Mouse (Mus musculus): ENCODE results near the gene Nkx2-1. TPM values are rescaled to one million over a fixed set of nuclear protein-coding genes. Genes with fewer than 3 reads are reported as not detected.
"Not testable (repeated sequence)": the region's sequence is repeated elsewhere in the genome, so short reads cannot be mapped to it uniquely, and the experiment has no call there.

Gene Nkx2-1
- 1 to 10 TPM; 1.7 to 2.7 TPM for total RNA-seq (2021)

DNA sequence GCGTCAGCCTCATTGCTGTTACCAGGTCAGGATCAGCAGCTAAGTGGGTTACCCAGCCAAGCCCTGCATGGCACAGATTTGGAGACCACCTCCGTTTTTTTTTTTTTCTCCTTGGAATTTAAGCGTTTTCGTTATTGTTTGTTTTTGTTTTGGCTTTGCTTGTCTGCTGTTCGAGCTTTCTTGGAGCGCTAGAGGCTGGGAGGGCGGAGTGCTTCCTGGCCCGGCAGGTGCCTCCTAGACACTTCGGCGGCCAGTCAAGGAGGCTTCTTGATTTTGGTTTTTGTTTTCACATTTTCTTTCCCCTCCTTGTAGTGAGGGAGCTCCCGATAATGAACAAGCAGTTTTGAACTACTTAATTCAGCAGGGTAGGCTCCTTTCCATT is at the start of gene Nkx2-1:
TSS of gene Nkx2-1 (minus strand) at position 25 of the 382 bp plus-strand sequence.
- no peak for DNase-seq
- intact Hi-C loops (cut with DNase I): no loop called here

- DNase-seq: peak; percentile 75
- intact Hi-C loops (cut with DNase I): loop anchor here (5.0 kb wide), 1 partner anchor 484 kb away; no protein-coding TSS in a partner anchor
These were observed 4.4 kb upstream of the Nkx2-1 start for GRCm38 (mm10) chr12:56541068-56541467.

DNA sequence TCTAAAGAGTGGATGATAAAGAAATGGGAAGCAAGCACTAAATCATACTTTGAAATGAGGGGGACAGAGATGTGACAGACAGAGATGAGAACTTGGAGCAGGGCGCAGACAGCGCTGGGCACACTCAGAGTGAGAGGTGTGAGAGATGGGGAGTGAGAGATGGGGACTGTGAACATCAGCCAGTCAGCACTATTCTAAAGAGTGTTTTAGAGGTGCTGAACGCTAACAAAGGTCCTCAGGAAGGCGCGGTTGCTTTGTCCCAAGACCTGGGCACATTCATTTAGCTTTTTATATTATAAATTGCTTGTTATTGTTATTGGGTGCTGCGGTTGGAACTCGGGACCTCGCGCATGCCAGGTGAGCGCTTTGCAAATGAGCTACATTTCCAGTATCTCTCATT is 3.9 kb upstream of the Nkx2-1 start:
- DNase-seq: no peak
- intact Hi-C loops (cut with DNase I): loop anchor here (5.0 kb wide), 1 partner anchor 483 kb away; no protein-coding TSS in a partner anchor

DNA sequence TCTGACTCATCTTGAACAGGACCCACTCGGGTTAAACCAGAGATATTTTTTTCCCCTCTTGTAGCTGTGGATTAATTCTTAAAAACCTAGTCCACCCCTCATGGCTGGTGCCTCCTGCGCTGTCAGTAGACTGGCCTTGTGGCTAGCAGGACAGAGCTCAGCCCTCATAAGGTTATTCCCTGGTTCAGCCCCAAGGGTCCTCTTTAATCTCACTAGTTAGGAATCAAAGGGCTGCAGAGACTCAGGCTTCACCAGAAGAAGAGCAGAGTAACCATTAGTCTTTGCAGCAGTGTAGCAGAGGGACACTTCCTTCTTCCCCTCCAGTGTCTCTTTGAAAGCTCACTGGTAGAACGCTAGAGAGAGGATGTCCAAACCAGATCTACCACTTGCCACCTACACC is 1.9 kb upstream of the Nkx2-1 start:
- DNase-seq: no peak
- intact Hi-C loops (cut with DNase I): no loop called here

DNA sequence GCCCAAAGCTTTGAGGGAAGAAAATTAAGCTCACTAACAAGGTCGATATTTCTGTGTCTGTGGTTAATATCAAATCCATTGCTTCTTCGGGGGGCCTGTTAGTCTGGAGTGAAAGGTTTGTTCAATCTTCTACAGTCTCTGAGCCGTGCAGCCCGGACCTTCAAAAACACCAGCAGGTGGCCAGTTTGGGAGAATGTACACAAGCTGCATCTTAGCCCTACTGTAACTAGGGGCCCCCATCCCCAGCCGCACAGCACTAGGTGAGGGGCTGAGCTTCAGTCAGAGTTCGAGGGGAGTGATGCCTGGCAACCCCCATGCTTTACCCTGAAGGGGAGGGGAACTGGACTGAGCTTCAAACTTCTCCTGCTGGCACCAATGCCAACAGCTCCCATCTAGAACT is 1.2 kb upstream of the Nkx2-1 start:
- DNase-seq: no peak
- intact Hi-C loops (cut with DNase I): no loop called here

DNA sequence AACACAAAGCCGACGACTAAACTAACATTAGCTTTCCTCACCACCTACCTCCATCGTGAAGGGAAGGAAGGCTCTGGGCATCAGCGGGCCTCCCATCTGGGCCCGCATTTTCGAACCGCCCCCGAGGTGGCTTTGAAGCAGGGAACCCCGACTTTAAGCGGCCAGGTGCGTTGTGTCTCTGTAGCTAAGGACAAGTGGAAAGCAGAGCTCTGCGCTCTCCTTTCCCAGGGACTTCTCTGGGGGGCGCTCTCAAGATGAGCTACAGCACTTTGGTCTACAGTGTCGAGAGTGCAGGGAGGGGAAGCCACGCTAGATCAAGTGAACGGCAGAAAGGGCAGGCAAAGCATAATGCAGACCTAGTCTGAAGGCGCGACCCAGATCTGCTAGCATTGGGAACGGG is 634 bp upstream of the Nkx2-1 start:
- intact Hi-C loops (cut with DNase I): no loop called here
- no peak for DNase-seq

DNA sequence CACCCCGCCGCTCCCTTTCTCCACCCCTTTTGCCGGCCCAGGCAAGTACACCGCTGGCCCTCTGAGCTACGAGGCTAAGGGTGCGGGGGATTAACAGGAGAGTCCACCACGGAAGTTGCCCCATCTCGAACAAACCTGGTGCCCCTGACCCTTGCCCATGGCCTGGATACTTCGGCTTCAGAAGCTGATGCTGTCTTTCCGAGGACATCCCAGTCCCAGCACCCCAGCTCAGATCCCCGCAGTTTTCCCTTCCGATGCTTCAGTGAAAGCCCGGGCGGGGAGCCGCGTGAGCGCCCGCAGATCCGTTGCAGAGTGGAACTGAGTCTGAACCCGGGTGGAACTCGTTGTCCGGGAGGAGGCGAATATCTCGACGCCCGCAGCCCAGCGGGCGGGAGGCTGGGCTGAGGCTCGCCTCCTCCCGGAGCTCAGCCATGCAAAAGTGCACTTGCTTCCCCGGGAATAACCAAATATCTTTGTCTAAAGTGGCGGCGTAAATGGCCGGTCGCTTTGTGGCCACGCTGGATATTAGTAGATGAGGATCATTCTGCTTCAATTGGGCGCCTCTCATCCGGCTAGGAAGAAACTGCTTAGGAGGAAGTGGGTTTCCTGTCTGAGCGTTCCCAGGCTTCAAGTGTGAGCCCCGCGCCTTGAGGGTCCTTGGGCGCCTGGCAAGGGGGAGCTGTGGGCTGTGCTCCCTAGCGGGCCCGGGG is 379 bp downstream of the Nkx2-1 start:
- intact Hi-C loops (cut with DNase I): no loop called here
- no peak for DNase-seq

DNA sequence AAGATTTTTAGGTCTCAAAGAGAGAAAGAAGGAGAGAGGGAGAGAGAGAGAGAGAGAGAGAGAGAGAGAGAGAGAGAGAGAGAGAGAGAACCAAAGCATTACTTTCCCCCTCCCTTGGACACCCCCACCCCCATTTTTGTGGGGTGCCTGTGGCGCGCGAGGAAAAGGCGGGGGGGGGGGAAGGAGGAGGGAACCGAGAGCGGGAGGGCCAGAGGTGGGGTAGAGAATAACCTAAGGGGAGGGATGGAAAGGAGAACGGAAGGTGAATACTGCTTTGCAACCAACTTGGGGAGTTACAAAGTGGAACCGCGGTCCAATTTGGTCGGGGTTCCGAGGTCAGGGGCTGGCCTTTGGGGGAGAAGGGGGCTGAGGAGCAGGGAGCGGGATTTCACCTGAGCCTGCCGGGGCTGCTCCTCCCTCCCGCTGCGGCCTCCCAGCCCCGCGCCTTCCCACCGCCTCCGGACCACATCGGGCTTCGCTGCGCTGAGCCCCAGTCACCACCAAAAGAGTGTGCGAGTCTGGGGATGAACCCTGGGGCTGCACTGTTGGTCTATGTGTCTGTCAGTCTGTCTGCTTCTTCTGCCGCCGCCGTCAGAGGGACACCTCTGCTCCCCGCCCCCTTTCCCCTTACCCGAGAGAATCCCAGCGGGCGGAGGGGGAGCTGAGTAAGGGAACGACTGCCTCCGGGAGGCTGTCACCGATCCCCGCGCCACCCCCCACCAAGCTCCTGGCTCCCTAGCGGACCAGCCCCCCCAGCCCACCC is 1.1 kb downstream of the Nkx2-1 start:
- no peak for DNase-seq
- intact Hi-C loops (cut with DNase I): no loop called here

DNA sequence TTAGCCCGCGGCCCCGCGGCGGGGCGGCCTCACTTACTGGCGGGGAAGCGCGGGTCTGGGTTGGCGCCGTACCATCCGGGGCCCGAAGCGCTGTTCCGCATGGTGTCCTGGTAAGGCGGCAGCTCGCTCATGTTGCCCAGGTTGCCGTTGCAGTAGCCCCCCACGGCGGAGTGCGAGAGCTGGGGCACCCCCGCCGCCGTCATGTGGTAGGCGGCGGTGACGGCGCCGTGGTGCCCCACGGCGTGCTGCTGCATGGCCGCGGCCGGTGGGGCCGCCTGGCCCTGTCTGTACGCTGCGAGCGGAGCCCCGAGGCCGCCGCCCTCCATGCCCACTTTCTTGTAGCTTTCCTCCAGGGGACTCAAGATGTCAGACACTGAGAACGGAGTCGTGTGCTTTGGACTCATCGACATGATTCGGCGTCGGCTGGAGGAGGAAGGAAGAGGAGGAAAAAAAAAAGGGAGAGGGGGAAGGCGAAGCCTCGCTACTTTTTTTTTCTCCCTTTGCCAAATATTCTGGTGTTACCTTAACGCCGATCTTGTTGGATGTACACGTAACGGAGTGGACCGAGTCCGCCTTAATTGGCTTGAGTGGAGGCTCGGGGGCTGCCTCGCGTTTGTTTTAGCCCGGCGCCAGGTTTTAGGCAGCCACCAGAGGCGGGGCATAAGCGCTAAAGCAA is 1.9 kb downstream of the Nkx2-1 start:
- intact Hi-C loops (cut with DNase I): no loop called here
- no peak for DNase-seq

DNA sequence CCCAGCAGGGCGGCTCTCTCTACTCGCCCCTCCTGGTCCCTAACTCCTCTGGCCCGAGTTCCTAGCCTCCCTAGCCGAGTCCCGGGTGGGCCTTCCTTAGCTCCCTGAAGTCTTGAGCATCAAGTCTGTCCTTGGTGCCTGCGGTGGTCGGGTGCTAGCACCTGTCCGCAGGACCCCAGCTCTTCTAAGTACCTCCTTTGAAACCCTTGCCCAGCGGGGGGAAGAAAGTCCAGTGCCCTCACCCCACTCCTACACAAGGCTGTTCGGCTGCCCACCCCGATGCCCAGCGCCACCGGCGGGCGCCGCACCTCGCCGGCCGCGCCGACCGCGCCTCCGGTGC is 2.4 kb downstream of the Nkx2-1 start:
- intact Hi-C loops (cut with DNase I): no loop called here
- no peak for DNase-seq

DNA sequence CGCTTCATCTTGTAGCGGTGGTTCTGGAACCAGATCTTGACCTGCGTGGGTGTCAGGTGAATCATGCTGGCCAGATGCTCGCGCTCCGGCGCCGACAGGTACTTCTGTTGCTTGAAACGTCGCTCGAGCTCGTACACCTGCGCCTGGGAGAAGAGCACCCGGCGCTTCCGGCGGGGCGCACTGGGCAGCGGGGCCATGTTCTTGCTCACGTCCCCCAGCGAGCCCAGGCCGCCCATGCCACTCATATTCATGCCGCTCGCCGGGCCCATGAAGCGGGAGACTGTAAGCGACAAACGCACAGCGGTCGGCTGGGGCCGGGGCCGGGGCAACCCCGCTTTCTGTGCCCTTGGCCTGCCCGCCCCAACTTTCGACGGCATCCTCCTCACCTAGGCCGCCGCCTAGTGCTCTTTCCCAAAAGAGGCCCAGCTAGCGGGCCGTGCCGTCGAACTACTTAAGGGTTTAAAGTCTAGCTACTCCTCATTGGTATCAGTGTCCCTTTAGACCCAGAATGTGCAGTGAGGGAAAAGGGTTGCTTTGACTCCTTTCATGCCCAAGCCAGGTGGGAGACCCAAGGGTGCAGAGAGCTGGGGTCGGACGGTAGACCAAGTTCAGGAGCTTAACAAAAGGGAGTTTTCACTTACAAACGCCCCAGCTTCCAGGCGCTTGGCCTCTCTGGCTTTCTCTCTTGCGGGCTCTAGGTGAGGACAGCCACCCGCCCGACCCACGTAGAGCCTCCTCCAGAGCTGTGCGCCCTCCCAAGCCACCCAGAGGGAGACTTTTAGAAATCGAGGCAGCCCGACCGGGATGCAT is 3.0 kb downstream of the Nkx2-1 start:
- intact Hi-C loops (cut with DNase I): no loop called here
- DNase-seq: no peak

DNA sequence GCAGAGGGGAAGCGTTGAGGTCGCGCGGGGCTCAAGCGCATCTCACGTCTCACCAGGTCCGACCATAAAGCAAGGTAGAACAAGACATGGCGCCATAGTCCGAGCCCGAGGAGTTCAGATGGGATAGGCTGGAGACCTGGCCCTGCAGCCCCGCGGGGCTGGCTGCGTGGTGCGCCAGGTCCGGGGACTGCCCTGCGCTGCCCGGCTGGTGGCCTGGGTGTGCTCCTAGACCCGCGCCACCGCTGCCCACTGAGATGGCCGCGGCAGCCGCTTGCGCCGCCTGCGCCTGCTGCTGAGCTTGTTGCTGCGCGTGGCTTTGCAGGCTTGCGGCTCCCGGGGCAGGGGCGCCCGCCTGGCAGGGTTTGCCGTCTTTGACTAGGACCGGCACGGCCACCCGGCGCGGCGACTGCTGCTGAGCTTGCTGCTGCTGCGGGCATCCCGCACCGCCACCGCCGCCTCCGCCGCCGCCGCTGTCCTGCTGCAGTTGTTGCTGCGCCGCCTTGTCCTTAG is 3.7 kb downstream of the Nkx2-1 start:
- no peak for DNase-seq
- intact Hi-C loops (cut with DNase I): no loop called here

DNA sequence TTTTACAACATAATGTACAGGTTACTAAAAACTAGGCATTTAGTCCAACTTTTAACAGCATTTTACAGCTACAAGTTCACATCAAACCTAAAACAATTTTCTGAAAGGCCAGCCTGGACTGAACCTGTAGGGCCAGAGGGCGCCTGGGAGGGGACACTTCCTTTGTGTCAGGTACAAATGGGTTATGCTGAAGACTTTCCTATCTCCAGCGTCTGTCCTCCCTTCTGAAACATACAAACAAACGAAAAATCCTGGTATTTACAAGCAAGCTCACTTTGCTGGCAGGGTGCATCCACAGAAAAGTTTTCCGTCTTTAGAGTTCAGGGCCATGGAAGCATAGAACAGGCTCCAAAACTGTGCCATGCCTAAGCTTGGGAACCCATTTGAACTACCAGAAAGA is 4.6 kb downstream of the Nkx2-1 start:
- no peak for DNase-seq
- intact Hi-C loops (cut with DNase I): no loop called here

DNA sequence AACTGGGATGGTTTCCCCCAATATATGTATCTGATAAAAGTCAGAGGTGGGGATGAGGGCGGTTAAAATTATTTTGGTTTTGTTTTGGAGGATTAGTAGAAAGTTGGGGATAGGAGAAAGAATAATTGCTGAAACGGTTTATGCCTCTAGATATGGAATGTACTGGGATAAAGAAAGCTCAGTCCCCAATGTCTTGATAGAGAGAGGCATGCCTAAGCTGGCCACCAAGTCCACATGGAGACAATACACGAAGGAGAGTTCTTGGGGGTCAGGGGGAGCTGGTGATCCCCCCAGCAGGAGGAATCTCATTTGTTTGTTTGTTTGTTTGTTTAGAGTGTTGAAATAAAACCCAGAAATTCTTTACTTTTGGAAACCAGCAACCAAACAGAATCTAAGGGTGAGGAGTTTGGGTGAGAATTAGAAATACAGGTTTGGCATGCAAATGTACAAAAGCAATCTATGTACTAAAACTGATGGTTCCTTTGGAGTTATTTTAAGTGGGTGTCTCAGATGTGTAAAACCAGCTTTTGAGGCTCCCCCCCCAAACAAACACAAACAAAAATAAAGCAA is 5.6 kb downstream of the Nkx2-1 start:
- DNase-seq: no peak
- intact Hi-C loops (cut with DNase I): no loop called here

GRCm38 (mm10) chr12:56529931-56530330 is 6.8 kb downstream of the Nkx2-1 start:
- DNase-seq: no peak
- intact Hi-C loops (cut with DNase I): loop anchor here (5.0 kb wide), 1 partner anchor 643 kb away; no protein-coding TSS in a partner anchor

GRCm38 (mm10) chr12:56528881-56529681 is 7.6 kb downstream of the Nkx2-1 start:
- intact Hi-C loops (cut with DNase I): loop anchor here (5.0 kb wide), 1 partner anchor 642 kb away; no protein-coding TSS in a partner anchor
- no peak for DNase-seq

DNA sequence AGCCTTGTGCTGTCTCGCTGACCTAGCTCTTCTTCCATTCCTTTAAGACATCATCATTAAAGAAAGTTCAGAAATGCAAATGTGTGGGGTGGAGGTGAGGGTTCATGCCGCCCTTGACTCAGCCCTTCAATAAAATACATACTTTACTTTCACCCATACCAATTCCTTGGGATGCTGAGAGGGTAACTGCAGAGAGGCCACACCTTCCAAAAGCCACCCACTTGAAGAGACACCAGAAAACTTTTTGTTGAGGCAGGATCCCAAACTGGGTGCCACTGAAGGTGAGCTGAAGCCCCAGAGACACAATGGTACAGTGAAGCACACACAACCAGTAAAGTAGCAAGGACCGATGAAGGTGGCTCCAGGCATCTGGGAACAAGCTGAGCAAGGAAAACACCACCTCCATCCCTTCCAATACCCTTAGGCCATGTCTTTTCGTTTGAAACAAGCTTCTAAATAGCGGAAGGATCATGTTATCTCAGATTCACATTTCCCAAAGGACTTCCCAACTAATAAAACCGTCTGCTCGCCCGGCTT is 8.6 kb downstream of the Nkx2-1 start:
- DNase-seq: no peak
- intact Hi-C loops (cut with DNase I): loop anchor here (5.0 kb wide), 1 partner anchor 641 kb away; no protein-coding TSS in a partner anchor

- no peak for DNase-seq
- intact Hi-C loops (cut with DNase I): loop anchor here (5.0 kb wide), 1 partner anchor 640 kb away; no protein-coding TSS in a partner anchor
These were observed 9.6 kb downstream of the Nkx2-1 start for GRCm38 (mm10) chr12:56527071-56527470.

DNA sequence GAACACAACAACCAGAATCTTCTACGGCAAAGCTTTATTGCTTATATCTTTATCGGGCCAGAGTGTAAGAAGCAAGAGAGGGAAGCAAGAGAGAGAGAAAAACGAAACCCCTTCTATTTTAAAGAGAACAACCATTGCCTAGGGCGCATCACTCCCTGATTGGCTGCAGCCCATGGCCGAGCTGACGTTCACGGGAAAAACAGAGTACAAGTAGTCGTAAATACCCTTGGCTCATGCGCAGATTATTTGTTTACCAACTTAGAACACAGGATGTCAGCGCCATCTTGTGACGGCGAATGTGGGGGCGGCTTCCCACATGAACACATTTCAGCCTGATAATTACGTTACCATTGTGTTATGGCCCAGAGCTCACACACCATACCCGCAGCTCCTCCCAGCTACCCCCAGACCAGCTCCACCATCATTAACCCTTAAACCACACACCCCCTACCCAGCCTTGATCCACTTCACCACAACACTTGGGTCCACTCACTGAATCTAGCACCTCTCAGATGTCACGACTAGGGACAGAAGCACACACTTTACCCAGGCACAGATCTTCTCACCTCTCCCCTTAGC is 11.4 kb downstream of the Nkx2-1 start:
- DNase-seq: not testable (repeated sequence)
- intact Hi-C loops (cut with DNase I): loop anchor here (5.0 kb wide), 1 partner anchor 638 kb away; no protein-coding TSS in a partner anchor
